Comparison of ENCODE assay signal across 24 mouse cellular contexts in genomic region chr2:141003846-141004245, GRCm38 (mm10).
DNase-seq lines count a peak whose midpoint lies in the region; ATAC-seq lines count a peak whose summit lies in the region.
"Had no signal": no experiment of that assay in that cellular context is flagged by ENCODE, and none has a peak within 500 bp of the region (broad histone marks: within the 10 kb centered on the region; RNA-seq: fewer than 3 reads in every experiment).

No protein-coding gene starts in this region.

- no peak overlapping the region for H3K9ac ChIP-seq in midbrain, embryonic 11.5 days (ENCODE audit: low read length)
- no peak overlapping the region for H3K9ac ChIP-seq in midbrain, embryonic 13.5 days (replicated peaks)
- H3K9ac ChIP-seq: embryonic facial prominence, embryonic 12.5 days; forebrain, embryonic 13.5 days; forebrain, embryonic 15.5 days; forebrain, postnatal 0 days had no signal

- intact Hi-C loops in gastrocnemius, postnatal 14 days (cut with DNase I; ENCODE audit: low total_unique reads), result no loop called here

- no peaks in the 10 kb centered on the region for H3K9me3 ChIP-seq in midbrain, embryonic 11.5 days (ENCODE audit: control insufficient read depth, low read length)
- no peaks in the 10 kb centered on the region for H3K9me3 ChIP-seq in midbrain, embryonic 13.5 days
- H3K9me3 ChIP-seq: embryonic facial prominence, embryonic 10.5 days; embryonic facial prominence, embryonic 12.5 days; forebrain, embryonic 13.5 days; forebrain, embryonic 15.5 days; G1E had no signal

- no peak overlapping the region for H3K4me2 ChIP-seq in midbrain, embryonic 11.5 days
- no peak overlapping the region for H3K4me2 ChIP-seq in midbrain, embryonic 13.5 days (replicated peaks)
- H3K4me2 ChIP-seq: embryonic facial prominence, embryonic 12.5 days; forebrain, embryonic 13.5 days; forebrain, embryonic 15.5 days had no signal

- no peaks in the 10 kb centered on the region for H3K4me1 ChIP-seq in midbrain, embryonic 11.5 days (ENCODE audit: control insufficient read depth, insufficient read depth, low read length)
- H3K4me1 ChIP-seq in midbrain, embryonic 13.5 days (replicated peaks), result peaks cover 6% of the 10 kb centered on the region
- H3K4me1 ChIP-seq: embryonic facial prominence, embryonic 12.5 days had no signal

- no peaks in the 10 kb centered on the region for H3K27me3 ChIP-seq in midbrain, embryonic 11.5 days (ENCODE audit: control insufficient read depth, insufficient read depth, low read length)
- H3K27me3 ChIP-seq in midbrain, embryonic 13.5 days, result no peaks in the 10 kb centered on the region
- H3K27me3 ChIP-seq: CH12.LX; embryonic facial prominence, embryonic 12.5 days; forebrain, embryonic 13.5 days; forebrain, embryonic 15.5 days; Patski had no signal

- 14% methylated on average over 5 of the region's 5 CpGs for WGBS in midbrain, embryonic 11.5 days
- 24% methylated on average over 5 of the region's 5 CpGs for WGBS in midbrain, embryonic 13.5 days

- H3K4me3 ChIP-seq in midbrain, embryonic 11.5 days (ENCODE audit: low read depth, low read length), result no peak overlapping the region
- H3K4me3 ChIP-seq in midbrain, embryonic 13.5 days (replicated peaks), result no peak overlapping the region
- H3K4me3 ChIP-seq: embryonic facial prominence, embryonic 10.5 days; embryonic facial prominence, embryonic 12.5 days; forebrain, embryonic 13.5 days; forebrain, embryonic 15.5 days had no signal

- peak; percentile 54; the same call in 1 of the 2 replicates for ATAC-seq in midbrain, embryonic 11.5 days (ENCODE audit: low FRiP score)
- no peak for ATAC-seq in midbrain, embryonic 13.5 days
- ATAC-seq: activated CD4-positive, CD25-positive, alpha-beta regulatory T cell, adult 4 months; CD4-positive, CD25-positive, alpha-beta regulatory T cell, adult 4 months; forebrain, embryonic 13.5 days; forebrain, embryonic 15.5 days; forebrain, postnatal 0 days; Patski had no signal

- DNase-seq in embryo, embryonic 10.5 days (ENCODE audit: low spot score), result peak; percentile 28
- no peak for DNase-seq in embryo, embryonic 9.5 days (ENCODE audit: extremely low spot score)
- DNase-seq in midbrain, embryonic 11.5 days (ENCODE audit: low spot score, missing footprints), result peak; percentile 88
- no peak for DNase-seq in gastrocnemius, postnatal 14 days
- DNase-seq: adrenal gland, adult 8-10 months; adrenal gland, postnatal 14 days; adrenal gland, postnatal 36 days; B cell, adult 2 months; cerebellum, adult 11-12 months; cerebellum, adult 2 months; cerebellum, adult 9-10 months; cerebellum, postnatal 10 days; cerebellum, postnatal 25 days; forebrain, postnatal 0 days had no signal

- H3K27ac ChIP-seq in midbrain, embryonic 11.5 days (ENCODE audit: low read depth, low read length), result no peak overlapping the region
- no peak overlapping the region for H3K27ac ChIP-seq in midbrain, embryonic 13.5 days
- H3K27ac ChIP-seq: embryonic facial prominence, embryonic 10.5 days; embryonic facial prominence, embryonic 12.5 days; forebrain, embryonic 13.5 days; forebrain, embryonic 15.5 days had no signal

- H3K36me3 ChIP-seq in midbrain, embryonic 11.5 days (ENCODE audit: control insufficient read depth, insufficient read depth, low read length), result no peaks in the 10 kb centered on the region
- no peaks in the 10 kb centered on the region for H3K36me3 ChIP-seq in midbrain, embryonic 13.5 days
- H3K36me3 ChIP-seq: embryonic facial prominence, embryonic 10.5 days; embryonic facial prominence, embryonic 12.5 days; forebrain, embryonic 15.5 days; G1E had no signal

Comparison
In these comparisons a context has a peak if more than half of its experiments do, and no peak if none do; other contexts are left out.
1. DNase-seq: peak in embryo, embryonic 10.5 days (single experiment) and midbrain, embryonic 11.5 days (single experiment); none in embryo, embryonic 9.5 days (single experiment) and gastrocnemius, postnatal 14 days (single experiment).